In genomic region chr2:167268411-167268690, GRCm38 (mm10) we compare ENCODE assay signal across 17 mouse cellular contexts. TPM values are rescaled to one million over a fixed set of nuclear protein-coding genes. Genes with fewer than 3 reads are reported as not detected.
DNase-seq lines count a peak whose midpoint lies in the region; ATAC-seq and TF ChIP-seq lines count a peak whose summit lies in the region.
"Had no signal": no experiment of that assay in that cellular context is flagged by ENCODE, and none has a peak within 500 bp of the region (broad histone marks: within the 10 kb centered on the region; RNA-seq: fewer than 3 reads in every experiment).

No protein-coding gene starts in this region.

- no peak overlapping the region for H3K4me2 ChIP-seq in kidney, embryonic 14.5 days (replicated peaks; ENCODE audit: low read depth, low read length)
- H3K4me2 ChIP-seq: forebrain, embryonic 13.5 days; limb, embryonic 12.5 days; liver, embryonic 13.5 days had no signal

- no peaks in the 10 kb centered on the region for H3K4me1 ChIP-seq in kidney, embryonic 14.5 days (ENCODE audit: control insufficient read depth, insufficient read depth, low read length)
- no peaks in the 10 kb centered on the region for H3K4me1 ChIP-seq in thymus, adult 2 months (replicated peaks; ENCODE audit: control insufficient read depth, insufficient read depth, low read length)
- H3K4me1 ChIP-seq: forebrain, embryonic 13.5 days; limb, embryonic 12.5 days; liver, embryonic 13.5 days had no signal

- peak; percentile 89 for DNase-seq in heart, adult 11 months
- DNase-seq in heart, adult 8-10 months (ENCODE audit: low spot score): no peak
- peak; percentile 1 for DNase-seq in kidney, adult 11 months
- peak; percentile 1 for DNase-seq in thymus, postnatal 14 days
- DNase-seq in thymus, adult 2 months: no peak
- peak; percentile 2 for DNase-seq in ovary, postnatal 36 days (ENCODE audit: low spot score)
- DNase-seq: cerebellum, adult 11 months; embryo, embryonic 11 days; liver, embryonic 13.5 days; right cerebral cortex, postnatal 4 days had no signal

- ATAC-seq in kidney, embryonic 14.5 days (ENCODE audit: low FRiP score, low TSS enrichment): no peak
- ATAC-seq: forebrain, embryonic 13.5 days; hindbrain, embryonic 16.5 days; intestine, postnatal 0 days; midbrain, embryonic 16.5 days had no signal

- H3K27me3 ChIP-seq in kidney, embryonic 14.5 days (ENCODE audit: control insufficient read depth, insufficient read depth, low read length): no peaks in the 10 kb centered on the region
- H3K27me3 ChIP-seq in thymus, adult 2 months (ENCODE audit: control insufficient read depth, insufficient read depth, low read length): no peaks in the 10 kb centered on the region
- H3K27me3 ChIP-seq: forebrain, embryonic 13.5 days; limb, embryonic 12.5 days; liver, embryonic 13.5 days had no signal

- no peaks in the 10 kb centered on the region for H3K36me3 ChIP-seq in kidney, embryonic 14.5 days (ENCODE audit: control insufficient read depth, insufficient read depth, low read length)
- H3K36me3 ChIP-seq in thymus, adult 2 months (ENCODE audit: control insufficient read depth, insufficient read depth, low read length): no peaks in the 10 kb centered on the region
- H3K36me3 ChIP-seq: limb, embryonic 12.5 days; liver, embryonic 13.5 days had no signal

- H3K9me3 ChIP-seq in kidney, embryonic 14.5 days (ENCODE audit: control insufficient read depth, low read length): no peaks in the 10 kb centered on the region
- H3K9me3 ChIP-seq: forebrain, embryonic 13.5 days; limb, embryonic 12.5 days; liver, embryonic 13.5 days had no signal

- H3K9ac ChIP-seq in kidney, embryonic 14.5 days (ENCODE audit: low read depth, low read length): no peak overlapping the region
- H3K9ac ChIP-seq: forebrain, embryonic 13.5 days; limb, embryonic 12.5 days; liver, embryonic 13.5 days had no signal

- WGBS in kidney, embryonic 14.5 days: 86% methylated on average over 8 of the region's 8 CpGs
- WGBS in thymus, adult 2 months: 91% methylated on average over 8 of the region's 8 CpGs

- no peak overlapping the region for H3K4me3 ChIP-seq in kidney, embryonic 14.5 days (ENCODE audit: low read length)
- no peak overlapping the region for H3K4me3 ChIP-seq in thymus, adult 2 months (ENCODE audit: control insufficient read depth, insufficient read depth, low read length)
- H3K4me3 ChIP-seq: forebrain, embryonic 13.5 days; limb, embryonic 12.5 days; liver, embryonic 13.5 days; megakaryocyte, embryonic 14.5 days had no signal

- no peak for TF ChIP-seq POLR2A in thymus, adult 2 months (IDR thresholded peaks at IDR 0.05; ENCODE audit: control insufficient read depth, extremely low read depth, insufficient read depth, low read length, poor library complexity)

- no peak overlapping the region for H3K27ac ChIP-seq in kidney, embryonic 14.5 days (ENCODE audit: low read depth, low read length)
- H3K27ac ChIP-seq in thymus, adult 2 months (ENCODE audit: control insufficient read depth, insufficient read depth, low read length): no peak overlapping the region
- H3K27ac ChIP-seq: forebrain, embryonic 13.5 days; limb, embryonic 12.5 days; liver, embryonic 13.5 days had no signal

- no peak for TF ChIP-seq CTCF in thymus, adult 2 months (IDR thresholded peaks at IDR 0.05; ENCODE audit: borderline replicate concordance, control insufficient read depth, extremely low read depth, insufficient read depth, low read length, poor library complexity)

RNA-seq across cellular contexts. Expression of gene Ptgis, which starts 27.9 kb away (rescaled TPM):
- total RNA-seq in heart, adult 8-10 months (2022): 10 to 100 TPM; 14.5 to 23.5 (median 16.9) TPM
- 15.5 and 18.0 TPM in 2 replicates for polyA plus RNA-seq in kidney, embryonic 14.5 days (2014; fragmentation: Nextera tagmentation; extraction: Ambion mirVana)
- 6.1 and 9.9 TPM in 2 replicates for polyA plus RNA-seq in thymus, adult 2 months (2012; rRNA removed)

Comparison
In these comparisons a context has a peak if more than half of its experiments do, and no peak if none do; other contexts are left out.
1. DNase-seq: peak in heart, adult 11 months (single experiment), kidney, adult 11 months (single experiment), thymus, postnatal 14 days (single experiment) and ovary, postnatal 36 days (single experiment); none in heart, adult 8-10 months (single experiment) and thymus, adult 2 months (single experiment).